Mouse (Mus musculus): Measurements from ENCODE around the gene Khnyn. TPM values are rescaled to one million over a fixed set of nuclear protein-coding genes. Genes with fewer than 3 reads are reported as not detected.

Gene Khnyn
- polyA plus RNA-seq, 1 experiment, result 1.3 TPM

DNA sequence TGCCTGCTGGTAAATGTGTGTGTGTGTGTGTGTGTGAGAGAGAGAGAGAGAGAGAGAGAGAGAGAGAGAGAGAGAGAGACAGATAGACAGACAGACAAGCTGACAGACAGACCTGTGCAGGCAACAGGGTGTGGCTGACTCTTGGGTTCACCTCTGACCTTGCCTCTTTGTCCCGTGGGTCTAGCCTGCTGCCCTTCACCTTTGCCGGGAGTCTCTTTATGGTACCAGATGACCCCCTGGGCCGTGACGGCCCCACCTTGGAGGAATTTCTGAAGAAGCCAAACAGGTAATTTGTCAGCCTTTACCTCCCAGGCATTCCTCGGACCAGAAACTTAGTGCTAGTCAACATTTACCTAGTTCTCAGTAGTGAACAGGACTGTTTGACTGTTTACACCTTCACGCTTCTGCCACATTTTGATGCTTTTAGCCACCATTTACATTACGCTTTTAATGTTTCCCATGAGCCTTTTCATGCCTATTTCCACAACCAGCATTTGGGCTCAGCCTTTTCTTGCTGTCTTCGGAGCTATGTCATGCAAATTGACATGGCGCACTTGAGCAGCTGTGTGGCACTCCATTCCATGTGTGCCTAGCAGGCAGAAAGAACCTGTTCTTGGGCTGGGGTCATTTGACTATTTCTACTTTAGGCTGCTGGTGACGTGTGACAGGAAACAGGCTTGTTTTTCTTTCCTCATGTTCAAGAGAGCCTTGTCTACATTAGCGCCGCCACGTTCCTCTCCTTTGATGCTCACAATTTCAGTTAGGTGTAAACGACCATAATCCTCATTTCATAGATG is 16.3 kb upstream of the Khnyn start:
- Histone ChIP-seq H3K4me3 (replicated peaks) (no peak overlapping the region), H3K9me3 (ENCODE audit: control insufficient read depth, low read length) (no peaks in the 10 kb centered on the region), H3K4me1 (ENCODE audit: control insufficient read depth) (no peaks in the 10 kb centered on the region; the same call in 1 of the 2 replicates), H3K36me3 (ENCODE audit: control insufficient read depth) (peaks cover 20% of the 10 kb centered on the region; the same call in 1 of the 2 replicates), H3K27me3 (ENCODE audit: control insufficient read depth) (no peaks in the 10 kb centered on the region)
- no peak for TF ChIP-seq TAL1 (IDR thresholded peaks at IDR 0.05; ENCODE audit: low read length)
- no peak for TF ChIP-seq GATA1 (IDR thresholded peaks at IDR 0.05; ENCODE audit: low read length)

DNA sequence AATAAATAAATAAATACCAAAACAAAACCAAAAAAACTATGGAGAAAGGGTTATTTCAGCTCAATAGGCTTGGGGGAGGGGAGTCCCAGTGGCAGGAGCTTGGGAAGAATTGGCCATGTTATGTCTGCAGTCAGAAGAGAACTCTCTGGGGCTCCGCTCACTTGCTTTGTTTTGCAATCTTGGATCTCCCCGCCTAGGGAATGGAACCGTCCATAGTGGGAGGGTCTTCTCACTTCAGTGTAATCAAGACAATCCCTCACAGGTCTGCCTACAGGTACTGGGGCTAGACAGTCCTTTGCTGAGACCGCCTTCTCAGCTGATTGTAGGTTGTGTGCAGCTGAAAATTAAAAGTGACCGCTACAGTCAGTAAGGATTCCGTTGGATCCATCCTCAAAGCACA is 15.2 kb upstream of the Khnyn start:
- TF ChIP-seq GATA1 (IDR thresholded peaks at IDR 0.05; ENCODE audit: low read length) (no peak), TAL1 (IDR thresholded peaks at IDR 0.05; ENCODE audit: low read length) (no peak)
- Histone ChIP-seq H3K36me3 (ENCODE audit: control insufficient read depth) (peaks cover 20% of the 10 kb centered on the region; the same call in 1 of the 2 replicates), H3K9me3 (ENCODE audit: control insufficient read depth, low read length) (no peaks in the 10 kb centered on the region), H3K27me3 (ENCODE audit: control insufficient read depth) (peaks cover 4% of the 10 kb centered on the region; the same call in 1 of the 2 replicates), H3K4me1 (ENCODE audit: control insufficient read depth) (peaks cover 7% of the 10 kb centered on the region), H3K4me3 (replicated peaks) (no peak overlapping the region)

DNA sequence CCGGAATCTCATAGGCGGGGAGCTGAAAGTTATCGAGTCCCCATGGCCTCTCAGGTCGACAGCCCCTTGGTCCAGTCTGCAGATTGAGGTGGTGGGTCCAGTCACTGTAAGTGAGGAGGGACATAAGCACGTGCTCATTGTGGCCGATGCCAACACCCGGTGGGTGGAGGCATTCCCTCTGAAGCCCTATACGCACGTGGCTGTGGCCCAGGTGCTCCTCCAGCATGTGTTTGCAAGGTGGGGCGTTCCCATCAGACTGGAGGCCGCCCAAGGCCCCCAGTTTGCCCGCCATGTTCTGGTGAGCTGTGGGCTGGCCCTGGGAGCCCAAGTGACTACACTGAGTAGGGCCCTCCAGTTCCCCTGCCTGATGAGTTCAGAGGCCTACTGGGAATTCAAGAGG is 12.7 kb upstream of the Khnyn start:
- H3K4me3 ChIP-seq (replicated peaks), result no peak overlapping the region
- peaks cover 7% of the 10 kb centered on the region for H3K4me1 ChIP-seq (ENCODE audit: control insufficient read depth)
- no peak for TF ChIP-seq TAL1 (IDR thresholded peaks at IDR 0.05; ENCODE audit: low read length)
- TF ChIP-seq GATA1 (IDR thresholded peaks at IDR 0.05; ENCODE audit: low read length), result no peak
- no peaks in the 10 kb centered on the region for H3K9me3 ChIP-seq (ENCODE audit: control insufficient read depth, low read length)
- H3K36me3 ChIP-seq (ENCODE audit: control insufficient read depth), result peaks cover 15% of the 10 kb centered on the region; the same call in 1 of the 2 replicates
- H3K27me3 ChIP-seq (ENCODE audit: control insufficient read depth), result peaks cover 17% of the 10 kb centered on the region

DNA sequence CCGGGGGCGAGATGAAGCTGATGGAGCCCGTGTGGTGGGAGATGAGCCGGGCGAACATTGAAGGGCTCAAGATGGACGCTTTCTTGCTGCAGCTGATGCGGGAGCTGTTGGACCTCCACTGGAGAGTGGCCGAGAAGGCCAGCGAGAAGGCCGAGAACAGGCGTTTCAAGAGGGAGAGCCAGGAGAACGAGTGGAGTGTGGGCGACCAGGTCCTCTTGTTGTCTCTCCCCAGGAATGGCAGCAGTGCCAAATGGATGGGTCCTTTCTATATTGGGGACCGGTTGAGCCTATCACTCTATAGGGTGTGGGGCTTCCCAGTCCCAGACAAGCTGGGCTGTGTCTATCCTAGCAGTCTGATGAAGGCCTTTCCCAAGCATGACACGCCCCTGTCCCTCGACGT is 12.2 kb upstream of the Khnyn start:
- peaks cover 7% of the 10 kb centered on the region for H3K4me1 ChIP-seq (ENCODE audit: control insufficient read depth)
- H3K27me3 ChIP-seq (ENCODE audit: control insufficient read depth), result peaks cover 22% of the 10 kb centered on the region
- peaks cover 15% of the 10 kb centered on the region; the same call in 1 of the 2 replicates for H3K36me3 ChIP-seq (ENCODE audit: control insufficient read depth)
- H3K9me3 ChIP-seq (ENCODE audit: control insufficient read depth, low read length), result no peaks in the 10 kb centered on the region
- H3K4me3 ChIP-seq (replicated peaks), result no peak overlapping the region
- no peak for TF ChIP-seq TAL1 (IDR thresholded peaks at IDR 0.05; ENCODE audit: low read length)
- no peak for TF ChIP-seq GATA1 (IDR thresholded peaks at IDR 0.05; ENCODE audit: low read length)

GRCm38 (mm10) chr14:55873242-55873713 is 11.5 kb upstream of the Khnyn start:
- H3K36me3 ChIP-seq (ENCODE audit: control insufficient read depth), result peaks cover 15% of the 10 kb centered on the region; the same call in 1 of the 2 replicates
- H3K4me3 ChIP-seq (replicated peaks), result no peak overlapping the region
- peaks cover 29% of the 10 kb centered on the region for H3K27me3 ChIP-seq (ENCODE audit: control insufficient read depth)
- no peak for TF ChIP-seq TAL1 (IDR thresholded peaks at IDR 0.05; ENCODE audit: low read length)
- TF ChIP-seq GATA1 (IDR thresholded peaks at IDR 0.05; ENCODE audit: low read length), result no peak
- H3K9me3 ChIP-seq (ENCODE audit: control insufficient read depth, low read length), result no peaks in the 10 kb centered on the region
- H3K4me1 ChIP-seq (ENCODE audit: control insufficient read depth), result peaks cover 9% of the 10 kb centered on the region

DNA sequence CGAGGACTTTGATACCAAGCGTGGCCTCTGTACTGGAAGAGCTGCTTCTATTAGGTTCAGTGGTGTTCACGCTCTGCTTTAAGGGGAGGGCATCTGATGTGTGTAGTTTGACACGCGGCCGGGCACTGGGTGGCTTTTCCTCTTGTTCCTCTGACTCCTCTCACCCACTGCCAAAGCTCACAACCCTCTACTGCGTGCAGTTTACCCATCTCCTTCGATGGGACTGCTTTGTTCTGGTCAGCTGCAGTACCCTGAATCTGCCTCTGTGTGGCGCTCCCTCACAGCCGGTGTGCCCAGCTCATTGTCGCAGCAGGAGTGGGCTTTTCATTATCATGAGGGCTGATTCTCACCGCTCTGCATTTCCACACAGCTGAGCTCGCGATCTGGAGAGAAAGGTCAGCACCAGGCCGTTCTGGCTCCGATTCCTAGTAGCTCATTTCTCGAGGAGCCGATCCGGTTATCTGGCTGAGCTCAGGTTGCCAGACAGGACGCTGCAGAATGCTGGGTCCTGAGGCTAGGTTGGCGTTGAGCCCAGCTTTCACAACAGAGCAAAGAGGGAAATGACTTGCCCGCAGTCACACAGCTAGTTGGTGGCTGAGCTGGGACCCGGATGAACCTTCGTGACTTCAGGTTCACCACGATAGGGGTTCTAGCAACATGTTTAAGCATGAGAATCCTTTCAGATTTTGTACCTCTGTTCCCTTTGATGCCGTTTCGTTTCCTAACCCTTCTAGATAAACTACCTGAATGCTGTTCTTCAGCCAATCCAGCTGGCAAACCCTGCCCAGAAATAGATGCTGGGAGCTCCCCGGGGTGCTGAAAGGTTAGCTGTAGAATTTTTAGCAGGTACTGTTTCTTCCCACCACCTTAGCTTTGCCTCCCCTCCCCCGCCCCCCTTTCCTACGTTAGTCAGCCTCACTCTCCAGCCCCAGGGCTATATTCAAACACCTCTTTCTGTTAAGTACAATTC is 10.7 kb upstream of the Khnyn start:
- Histone ChIP-seq H3K36me3 (ENCODE audit: control insufficient read depth) (peaks cover 15% of the 10 kb centered on the region; the same call in 1 of the 2 replicates), H3K4me3 (replicated peaks) (peak overlapping the region; percentile 38), H3K27me3 (ENCODE audit: control insufficient read depth) (peaks cover 35% of the 10 kb centered on the region), H3K4me1 (ENCODE audit: control insufficient read depth) (peaks cover 9% of the 10 kb centered on the region), H3K9me3 (ENCODE audit: control insufficient read depth, low read length) (no peaks in the 10 kb centered on the region)
- TF ChIP-seq TAL1 (IDR thresholded peaks at IDR 0.05; ENCODE audit: low read length) (no peak), GATA1 (IDR thresholded peaks at IDR 0.05; ENCODE audit: low read length) (no peak)

DNA sequence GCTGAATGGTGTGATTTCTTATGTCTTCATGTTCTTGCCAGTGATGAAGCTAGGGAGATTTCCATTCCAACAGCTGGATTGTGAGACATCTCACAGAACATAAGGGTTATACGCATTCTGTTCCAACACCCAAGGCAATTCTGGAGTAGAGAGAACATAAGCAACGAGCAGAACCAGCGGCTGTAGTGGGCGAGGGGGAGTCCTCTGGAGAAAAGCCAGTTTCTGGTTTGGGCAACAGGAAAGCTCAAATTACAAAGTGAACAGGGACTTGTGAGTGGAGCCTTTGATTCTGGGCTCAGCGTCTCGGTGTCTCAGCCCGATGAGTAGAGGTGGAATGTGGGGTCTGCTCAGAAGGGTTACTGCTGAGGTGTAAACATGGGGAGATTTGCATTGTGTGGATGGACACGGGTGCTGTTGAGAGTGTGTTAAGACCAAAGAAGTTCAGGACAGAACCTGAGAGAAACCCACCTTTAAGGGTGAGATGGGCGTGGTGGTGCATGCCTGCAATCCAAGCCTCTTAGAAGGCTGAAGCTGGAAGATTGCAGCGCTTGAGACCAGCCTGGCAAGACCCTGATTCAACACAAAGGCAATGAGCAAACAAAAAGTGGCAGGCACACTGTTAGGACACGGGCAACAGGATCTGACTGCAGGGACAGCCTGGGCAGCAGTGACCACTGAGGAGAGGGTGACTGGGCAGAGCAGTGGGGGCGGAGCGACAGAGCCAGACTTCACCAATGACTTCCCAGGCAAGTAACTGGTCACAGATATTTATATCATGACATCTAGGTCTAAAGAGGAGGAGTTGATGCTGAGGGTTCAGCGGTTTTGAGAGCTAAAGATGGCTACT is 7.1 kb upstream of the Khnyn start:
- TF ChIP-seq GATA1 (IDR thresholded peaks at IDR 0.05; ENCODE audit: low read length) (no peak), TAL1 (IDR thresholded peaks at IDR 0.05; ENCODE audit: low read length) (no peak)
- no peaks in the 10 kb centered on the region for H3K36me3 ChIP-seq (ENCODE audit: control insufficient read depth)
- H3K4me1 ChIP-seq (ENCODE audit: control insufficient read depth), result peaks cover 12% of the 10 kb centered on the region
- peaks cover 38% of the 10 kb centered on the region for H3K27me3 ChIP-seq (ENCODE audit: control insufficient read depth)
- no peaks in the 10 kb centered on the region for H3K9me3 ChIP-seq (ENCODE audit: control insufficient read depth, low read length)
- H3K4me3 ChIP-seq (replicated peaks), result no peak overlapping the region

DNA sequence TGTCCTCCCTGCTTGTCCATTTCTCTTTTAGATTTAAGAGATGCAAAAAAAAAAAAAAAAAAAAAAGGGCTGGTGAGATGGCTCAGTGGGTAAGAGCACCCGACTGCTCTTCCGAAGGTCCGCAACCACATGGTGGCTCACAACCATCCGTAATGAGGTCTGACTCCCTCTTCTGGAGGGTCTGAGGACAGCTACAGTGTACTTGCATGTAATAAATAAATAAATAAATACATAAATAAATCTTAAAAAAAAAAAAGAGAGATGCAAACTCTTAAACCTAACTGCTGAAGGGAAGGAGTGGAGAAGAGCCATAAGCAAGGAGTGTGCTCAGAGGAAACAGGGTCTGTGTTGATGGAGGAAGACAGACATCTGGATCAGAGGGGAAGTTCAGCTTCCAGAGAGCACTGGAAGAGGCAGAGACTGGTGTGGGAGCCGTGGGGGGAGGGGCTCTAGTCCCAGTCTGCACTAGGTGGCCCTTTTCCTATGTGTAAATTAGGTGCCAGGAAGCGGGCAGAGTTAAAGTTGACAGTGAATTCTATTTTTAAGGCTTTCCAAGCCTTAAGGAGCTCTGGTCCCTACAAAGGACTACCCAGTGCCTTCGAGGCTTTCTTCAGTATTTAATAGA is 6.3 kb upstream of the Khnyn start:
- H3K9me3 ChIP-seq (ENCODE audit: control insufficient read depth, low read length), result no peaks in the 10 kb centered on the region
- no peak overlapping the region for H3K4me3 ChIP-seq (replicated peaks)
- TF ChIP-seq TAL1 (IDR thresholded peaks at IDR 0.05; ENCODE audit: low read length) (no peak), GATA1 (IDR thresholded peaks at IDR 0.05; ENCODE audit: low read length) (no peak)
- H3K27me3 ChIP-seq (ENCODE audit: control insufficient read depth), result peaks cover 38% of the 10 kb centered on the region
- H3K36me3 ChIP-seq (ENCODE audit: control insufficient read depth), result no peaks in the 10 kb centered on the region
- H3K4me1 ChIP-seq (ENCODE audit: control insufficient read depth), result peaks cover 12% of the 10 kb centered on the region

Data from erythroblast, embryonic 14.5 days (primary cell).